Mouse (Mus musculus) neutrophil, adult 65 days (primary cell): ENCODE measurements around the gene Id3. TPM values are rescaled to one million over a fixed set of nuclear protein-coding genes. Genes with fewer than 3 reads are reported as not detected.

Experiments used
- total RNA-seq: library from RNA; stranded (reverse); gene quantifications from 2 replicates; pipeline ENCODE4 v1.2.4, GENCODE M21; 2023

Id3 gene
- total RNA-seq: 10.6 and 11.5 TPM in 2 replicates

DNA sequence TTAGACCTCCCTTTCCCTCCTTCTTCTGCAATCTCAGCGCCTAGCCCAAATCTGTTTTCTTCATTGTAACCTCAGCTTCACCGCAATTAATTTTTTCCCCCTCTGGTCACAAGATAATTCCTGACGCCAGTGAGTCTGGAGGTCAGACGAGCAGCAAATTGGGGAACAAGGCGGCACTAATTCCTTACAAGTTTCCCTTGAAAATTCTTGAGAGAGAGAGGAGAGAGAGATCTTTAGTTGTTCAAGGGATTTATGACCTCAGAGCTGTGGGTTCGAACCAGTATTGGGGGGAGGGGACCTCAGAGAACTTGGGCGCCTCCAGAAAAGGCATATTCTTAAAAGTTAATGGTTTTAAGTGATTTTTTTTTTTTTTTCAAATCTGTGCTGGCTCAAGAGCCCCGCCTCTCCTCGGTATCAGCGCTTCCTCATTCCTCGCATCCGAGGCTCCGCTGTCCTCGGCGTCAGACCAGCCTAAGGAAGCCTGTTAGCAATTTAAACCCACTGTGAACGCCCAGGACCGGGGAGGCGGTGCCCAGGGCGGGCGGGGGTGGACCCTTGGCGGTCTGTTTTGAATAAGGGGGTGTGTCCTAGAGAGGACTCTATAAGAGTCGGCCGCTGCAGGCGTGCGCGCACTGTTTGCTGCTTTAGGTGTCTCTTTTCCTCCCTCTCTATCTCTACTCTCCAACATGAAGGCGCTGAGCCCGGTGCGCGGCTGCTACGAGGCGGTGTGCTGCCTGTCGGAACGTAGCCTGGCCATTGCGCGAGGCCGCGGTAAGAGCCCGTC, at the start of gene Id3:
Gene Id3 (plus strand): TSS at position 305 of the 784 bp plus-strand sequence.

GRCm38 (mm10) chr4:136172011-136172541, 28.8 kb downstream of the Id3 start, which contains the start of gene E2f2:
TSS of gene E2f2 (plus strand) at chr4:136172394.

Other genes with a start within 250 kb of the Id3 start
- 42.6 and 49.2 TPM in 2 replicates for gene Cnr2, start 248.1 kb upstream of the Id3 start, total RNA-seq
- 94.8 and 113 TPM in 2 replicates for gene Fuca1, start 222.8 kb upstream of the Id3 start, total RNA-seq
- 54.9 and 66.8 TPM in 2 replicates for gene Hmgcl, start 197.0 kb upstream of the Id3 start, total RNA-seq
- 18.3 and 18.8 TPM in 2 replicates for gene Gale, start 179.8 kb upstream of the Id3 start, total RNA-seq
- gene Lypla2, start 170.9 kb upstream of the Id3 start, total RNA-seq: 98.8 and 101 TPM in 2 replicates
- 23.4 and 26.2 TPM in 2 replicates for gene Pithd1, start 156.2 kb upstream of the Id3 start, total RNA-seq
- gene Eloa, start 121.7 kb upstream of the Id3 start, total RNA-seq: 85.6 and 88.9 TPM in 2 replicates
- gene Rpl11, start 90.1 kb upstream of the Id3 start, total RNA-seq: 242 and 261 TPM in 2 replicates
- 86.8 and 107 TPM in 2 replicates for gene E2f2, start 28.9 kb downstream of the Id3 start, total RNA-seq
- gene Asap3, start 62.9 kb downstream of the Id3 start, total RNA-seq: 0.16 TPM in 1 of 2 replicates, not detected in the other
- gene Tcea3, start 104.2 kb downstream of the Id3 start, total RNA-seq: 0.88 and 3.2 TPM in 2 replicates
- 5.2 and 10.1 TPM in 2 replicates for gene Zfp46, start 141.2 kb downstream of the Id3 start, total RNA-seq
- 32.9 and 48.1 TPM in 2 replicates for gene Hnrnpr, start 167.4 kb downstream of the Id3 start, total RNA-seq